Comparison of ENCODE assay signal across 13 mouse cellular contexts in the genomic region with DNA sequence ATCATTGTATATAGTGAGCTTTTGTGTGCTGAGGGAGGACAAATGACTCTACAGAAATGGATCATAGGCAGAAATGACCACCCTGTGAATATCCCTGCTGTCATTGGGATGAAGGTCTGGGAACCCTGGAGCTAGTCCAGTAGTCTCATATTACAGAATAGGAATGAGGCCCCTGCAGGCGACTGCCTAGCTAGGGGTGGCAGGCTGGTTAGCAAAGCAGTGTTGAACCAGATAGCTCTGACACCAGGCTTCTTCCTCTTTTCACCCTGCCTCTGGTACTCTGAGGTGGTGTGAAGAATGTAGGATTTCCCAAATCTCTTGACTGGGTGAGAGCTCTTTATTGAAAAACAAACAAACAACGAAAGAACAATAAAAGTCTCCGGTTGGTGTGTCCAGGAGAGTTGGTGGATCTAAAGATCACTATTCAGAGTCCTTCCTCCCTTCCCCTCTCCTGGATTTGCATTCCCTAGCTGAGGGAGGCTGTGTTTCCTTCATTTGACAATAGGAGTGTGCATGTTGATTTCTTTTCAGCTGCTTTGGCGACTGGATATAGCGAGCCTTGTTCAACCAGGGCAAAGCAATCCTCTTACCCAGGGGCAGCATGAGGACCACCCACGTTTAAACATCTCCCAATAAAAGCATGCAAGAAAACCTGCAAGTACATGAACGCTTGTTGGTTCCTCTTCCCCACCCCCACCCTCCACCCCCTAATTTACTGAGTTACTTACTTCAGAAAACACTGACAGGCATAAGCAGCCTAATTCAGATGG. TPM values are rescaled to one million over a fixed set of nuclear protein-coding genes. Genes with fewer than 3 reads are reported as not detected.
DNase-seq lines count a peak whose midpoint lies in the region; ATAC-seq and TF ChIP-seq lines count a peak whose summit lies in the region.
"Had no signal": no experiment of that assay in that cellular context is flagged by ENCODE, and none has a peak within 500 bp of the region (broad histone marks: within the 10 kb centered on the region; RNA-seq: fewer than 3 reads in every experiment).

No protein-coding gene starts in this region.

- peak overlapping the region; percentile 58; the same call in 1 of the 2 replicates for H3K27ac ChIP-seq in lung, embryonic 14.5 days (ENCODE audit: low read depth)
- H3K27ac ChIP-seq in forebrain, embryonic 11.5 days (ENCODE audit: low read depth, low read length) = no peak overlapping the region
- peak overlapping the region; percentile 67 for H3K27ac ChIP-seq in limb, embryonic 13.5 days
- H3K27ac ChIP-seq: liver, embryonic 14.5 days had no signal

- no peak for TF ChIP-seq CTCF in lung, embryonic 14.5 days (IDR thresholded peaks at IDR 0.05; ENCODE audit: low read depth)
- TF ChIP-seq CTCF in lung, adult 2 months (IDR thresholded peaks at IDR 0.05; ENCODE audit: insufficient read depth, low read length) = no peak

- H3K9me3 ChIP-seq in lung, embryonic 14.5 days (ENCODE audit: low read depth, low read length) = no peaks in the 10 kb centered on the region
- no peaks in the 10 kb centered on the region for H3K9me3 ChIP-seq in forebrain, embryonic 11.5 days (ENCODE audit: control insufficient read depth, low read length)
- no peaks in the 10 kb centered on the region for H3K9me3 ChIP-seq in limb, embryonic 13.5 days

- TF ChIP-seq POLR2A in lung, adult 2 months (IDR thresholded peaks at IDR 0.05; ENCODE audit: borderline replicate concordance, extremely low read depth, low read depth, low read length) = no peak

- no peak overlapping the region for H3K4me3 ChIP-seq in lung, embryonic 14.5 days (ENCODE audit: low read depth, low read length)
- no peak overlapping the region for H3K4me3 ChIP-seq in lung, adult 2 months (replicated peaks; ENCODE audit: extremely low read depth, low read depth, low read length)
- H3K4me3 ChIP-seq in forebrain, embryonic 11.5 days (ENCODE audit: low read depth, low read length) = no peak overlapping the region
- no peak overlapping the region for H3K4me3 ChIP-seq in limb, embryonic 13.5 days
- H3K4me3 ChIP-seq: myocyte had no signal

- H3K27me3 ChIP-seq in lung, embryonic 14.5 days (ENCODE audit: insufficient read depth, low read length) = no peaks in the 10 kb centered on the region
- no peaks in the 10 kb centered on the region for H3K27me3 ChIP-seq in forebrain, embryonic 11.5 days (ENCODE audit: control insufficient read depth, insufficient read depth, low read length)
- H3K27me3 ChIP-seq in limb, embryonic 13.5 days = no peaks in the 10 kb centered on the region
- H3K27me3 ChIP-seq: Patski had no signal

- H3K4me2 ChIP-seq in lung, embryonic 14.5 days = no peak overlapping the region; the same call in 1 of the 2 replicates
- no peak overlapping the region for H3K4me2 ChIP-seq in forebrain, embryonic 11.5 days (ENCODE audit: low read depth, low read length, severe bottlenecking)
- peak overlapping the region; percentile 21; the same call in 1 of the 2 replicates for H3K4me2 ChIP-seq in limb, embryonic 13.5 days (replicated peaks)

- DNase-seq in lung, embryonic 14.5 days = peak; percentile 78
- DNase-seq in lung, adult 2 months = no peak
- DNase-seq in embryo, embryonic 10.5 days (ENCODE audit: low spot score) = peak; percentile 59
- no peak for DNase-seq in forebrain, embryonic 11.5 days (ENCODE audit: low spot score)
- DNase-seq in right cerebral cortex, adult 18-20 months = no peak
- DNase-seq in frontal cortex, postnatal 25 days (ENCODE audit: low spot score in 2 of 2) = no peak
- no peak for DNase-seq in Muller cell, postnatal 12 days (ENCODE audit: inconsistent ontology term)
- DNase-seq: kidney, postnatal 36 days had no signal

- H3K36me3 ChIP-seq in lung, embryonic 14.5 days (ENCODE audit: insufficient read depth) = no peaks in the 10 kb centered on the region
- no peaks in the 10 kb centered on the region for H3K36me3 ChIP-seq in forebrain, embryonic 11.5 days (ENCODE audit: control insufficient read depth, insufficient read depth, low read length)
- no peaks in the 10 kb centered on the region for H3K36me3 ChIP-seq in limb, embryonic 13.5 days

- ATAC-seq in lung, embryonic 14.5 days (ENCODE audit: insufficient read depth) = peak; percentile 85; the same call in 1 of the 2 replicates
- ATAC-seq in forebrain, embryonic 11.5 days (replicated peaks; ENCODE audit: low FRiP score) = peak; percentile 66; the same call in 1 of the 2 replicates
- ATAC-seq in limb, embryonic 13.5 days (ENCODE audit: low FRiP score, low read depth) = no peak; the same call in 1 of the 2 replicates
- ATAC-seq: Patski had no signal

- peaks cover 9% of the 10 kb centered on the region; the same call in 1 of the 2 replicates for H3K4me1 ChIP-seq in lung, embryonic 14.5 days (ENCODE audit: insufficient read depth)
- peaks cover 3% of the 10 kb centered on the region for H3K4me1 ChIP-seq in lung, adult 2 months (ENCODE audit: control insufficient read depth, insufficient read depth, low read length)
- H3K4me1 ChIP-seq in forebrain, embryonic 11.5 days (replicated peaks; ENCODE audit: control insufficient read depth, insufficient read depth, low read length) = peaks cover 3% of the 10 kb centered on the region; the same call in 1 of the 2 replicates
- H3K4me1 ChIP-seq in limb, embryonic 13.5 days = peaks cover 34% of the 10 kb centered on the region

- WGBS in lung, embryonic 14.5 days = 12% methylated on average over 7 of the region's 7 CpGs
- 19% methylated on average over 7 of the region's 7 CpGs for WGBS in lung, adult 2 months
- 9% methylated on average over 7 of the region's 7 CpGs for WGBS in forebrain, embryonic 11.5 days
- 5% methylated on average over 7 of the region's 7 CpGs for WGBS in limb, embryonic 13.5 days

- H3K9ac ChIP-seq in lung, embryonic 14.5 days = no peak overlapping the region
- no peak overlapping the region for H3K9ac ChIP-seq in forebrain, embryonic 11.5 days (ENCODE audit: low read length)
- H3K9ac ChIP-seq in limb, embryonic 13.5 days = 0 out of 2 replicates have a peak overlapping the region, but pooled peaks have one; percentile 3
- H3K9ac ChIP-seq: liver, embryonic 14.5 days had no signal

RNA-seq across cellular contexts. Expression of a gene that starts 26.1 kb away (rescaled TPM):
- 0.15 TPM in 1 of 2 replicates, not detected in the other for polyA plus RNA-seq in lung, embryonic 14.5 days (2014; fragmentation: Nextera tagmentation; extraction: Ambion mirVana)
- 0.27 TPM in 1 of 2 replicates, not detected in the other for polyA plus RNA-seq in lung, adult 2 months (2012; rRNA removed)
- not detected in 2 replicates for polyA plus RNA-seq in forebrain, embryonic 11.5 days (2014; fragmentation: Nextera tagmentation; extraction: Ambion mirVana)
- polyA plus RNA-seq in limb, embryonic 13.5 days (2015; fragmentation: Nextera tagmentation; extraction: Ambion mirVana) = not detected in 2 replicates
- polyA plus RNA-seq: myocyte; Patski; small intestine, adult 2 months had no signal

Comparison
In these comparisons a context has a peak if more than half of its experiments do, and no peak if none do; other contexts are left out.
1. DNase-seq: peak in lung, embryonic 14.5 days (single experiment) and embryo, embryonic 10.5 days (single experiment); none in lung, adult 2 months (single experiment), forebrain, embryonic 11.5 days (single experiment), right cerebral cortex, adult 18-20 months (single experiment), frontal cortex, postnatal 25 days (0 of 2) and Muller cell, postnatal 12 days (single experiment).